Mouse (Mus musculus): ENCODE measurements around the gene Exoc3.

DNA sequence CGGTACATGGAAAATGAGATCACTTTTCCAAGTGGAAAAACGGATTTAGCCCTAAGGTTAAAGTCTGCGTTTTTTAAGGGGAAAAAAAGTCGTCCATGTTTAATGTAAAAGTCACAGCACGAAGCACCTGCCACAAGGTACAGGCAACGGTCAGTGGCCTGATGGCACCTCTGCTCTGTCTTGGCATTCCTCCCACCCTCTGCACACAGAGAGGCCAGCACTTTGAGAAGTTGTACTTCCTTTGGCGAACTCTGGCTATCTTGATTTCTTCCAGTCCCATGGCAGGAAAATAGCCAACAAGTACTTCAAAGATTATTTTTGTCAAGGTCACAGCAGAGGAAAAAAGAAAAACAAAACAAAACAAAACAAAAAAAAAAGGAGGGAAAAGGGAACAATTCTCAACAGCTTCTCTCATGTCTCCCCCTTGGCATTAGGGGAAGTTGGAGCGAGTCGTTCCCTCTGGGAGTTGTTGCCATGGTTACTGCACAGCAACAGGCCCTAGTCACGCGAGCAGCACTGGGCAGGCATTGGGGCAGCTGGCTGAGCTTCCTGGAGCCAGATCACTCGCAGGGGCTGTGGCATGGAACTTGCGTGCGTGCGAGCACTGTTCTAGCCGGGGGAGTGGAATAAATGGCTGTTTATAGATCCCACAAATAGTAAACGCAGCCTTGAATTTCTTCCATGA lies 36.8 kb upstream of the Exoc3 start:
- TF ChIP-seq CTCF (IDR thresholded peaks at IDR 0.05; ENCODE audit: borderline replicate concordance, control insufficient read depth, extremely low read depth, insufficient read depth, low read length, poor library complexity) (no peak), POLR2A (IDR thresholded peaks at IDR 0.05; ENCODE audit: control insufficient read depth, extremely low read depth, insufficient read depth, low read length, poor library complexity) (no peak)
